ENCODE assay signal across 8 mouse cellular contexts in genomic region chr13:59554772-59555505, GRCm38 (mm10). TPM values are rescaled to one million over a fixed set of nuclear protein-coding genes. Genes with fewer than 3 reads are reported as not detected.
DNase-seq lines count a peak whose midpoint lies in the region; ATAC-seq lines count a peak whose summit lies in the region.

No protein-coding gene starts in this region.

- no peaks in the 10 kb centered on the region for H3K27me3 ChIP-seq in forebrain, embryonic 13.5 days
- H3K27me3 ChIP-seq in forebrain, embryonic 10.5 days (ENCODE audit: poor library complexity, severe bottlenecking) = no peaks in the 10 kb centered on the region
- no peaks in the 10 kb centered on the region for H3K27me3 ChIP-seq in hindbrain, embryonic 15.5 days
- no peaks in the 10 kb centered on the region for H3K27me3 ChIP-seq in splenic B cell, adult 2 months (ENCODE audit: control insufficient read depth, insufficient read depth, low read length, poor library complexity, severe bottlenecking)

- peak overlapping the region; percentile 94 for H3K4me2 ChIP-seq in forebrain, embryonic 13.5 days
- peak overlapping the region; percentile 84 for H3K4me2 ChIP-seq in hindbrain, embryonic 15.5 days

- peak overlapping the region; percentile 9; the same call in 1 of the 2 replicates for H3K9ac ChIP-seq in forebrain, embryonic 13.5 days
- 0 out of 2 replicates have a peak overlapping the region, but pooled peaks have one; percentile 11 for H3K9ac ChIP-seq in hindbrain, embryonic 15.5 days

- DNase-seq in forebrain, embryonic 10.5 days (ENCODE audit: extremely low spot score, low spot score) = no peak
- DNase-seq in lung, postnatal 4 days = peak; percentile 18 to 44
- no peak for DNase-seq in lung, postnatal 36 days
- peak; percentile 26 for DNase-seq in splenic B cell, adult 2 months (ENCODE audit: low read depth, low spot score)
- no peak for DNase-seq in layer of hippocampus, postnatal 36 days

- no peaks in the 10 kb centered on the region for H3K9me3 ChIP-seq in forebrain, embryonic 13.5 days (replicated peaks)
- H3K9me3 ChIP-seq in forebrain, embryonic 10.5 days = no peaks in the 10 kb centered on the region
- no peaks in the 10 kb centered on the region for H3K9me3 ChIP-seq in hindbrain, embryonic 15.5 days

- no peaks in the 10 kb centered on the region for H3K36me3 ChIP-seq in forebrain, embryonic 13.5 days (ENCODE audit: poor library complexity, severe bottlenecking)
- no peaks in the 10 kb centered on the region for H3K36me3 ChIP-seq in forebrain, embryonic 10.5 days (replicated peaks)
- no peaks in the 10 kb centered on the region for H3K36me3 ChIP-seq in hindbrain, embryonic 15.5 days
- H3K36me3 ChIP-seq in splenic B cell, adult 2 months (ENCODE audit: control insufficient read depth, insufficient read depth, low read length, poor library complexity, severe bottlenecking) = no peaks in the 10 kb centered on the region

- H3K4me1 ChIP-seq in forebrain, embryonic 13.5 days = peaks cover 19% of the 10 kb centered on the region
- peaks cover 28% of the 10 kb centered on the region for H3K4me1 ChIP-seq in forebrain, embryonic 10.5 days
- H3K4me1 ChIP-seq in hindbrain, embryonic 15.5 days (replicated peaks) = peaks cover 44% of the 10 kb centered on the region

- 0 out of 2 replicates have a peak overlapping the region, but pooled peaks have one; percentile 0 for H3K4me3 ChIP-seq in forebrain, embryonic 13.5 days
- H3K4me3 ChIP-seq in forebrain, embryonic 10.5 days = no peak overlapping the region
- peak overlapping the region; percentile 76 for H3K4me3 ChIP-seq in hindbrain, embryonic 15.5 days

- ATAC-seq in forebrain, embryonic 13.5 days = no peak
- no peak for ATAC-seq in hindbrain, embryonic 15.5 days (ENCODE audit: low FRiP score, low read depth)
- no peak for ATAC-seq in monocyte, adult 5-6 weeks (replicated peaks; ENCODE audit: insufficient number of reproducible peaks, low FRiP score, low TSS enrichment, poor library complexity, severe bottlenecking)

- 85% methylated on average over 17 of the region's 17 CpGs for WGBS in forebrain, embryonic 13.5 days
- 82% methylated on average over 17 of the region's 17 CpGs for WGBS in forebrain, embryonic 10.5 days
- WGBS in hindbrain, embryonic 15.5 days = 73% methylated on average over 17 of the region's 17 CpGs

- no peak overlapping the region for H3K27ac ChIP-seq in forebrain, embryonic 13.5 days
- H3K27ac ChIP-seq in forebrain, embryonic 10.5 days = no peak overlapping the region
- no peak overlapping the region for H3K27ac ChIP-seq in hindbrain, embryonic 15.5 days (replicated peaks)

RNA-seq across cellular contexts. Expression of gene Agtpbp1, which starts 30.1 kb away (rescaled TPM):
- 30.1 and 35.7 TPM in 2 replicates for polyA plus RNA-seq in forebrain, embryonic 13.5 days (2015; fragmentation: Nextera tagmentation; extraction: Ambion mirVana)
- polyA plus RNA-seq in forebrain, embryonic 10.5 days (2016; fragmentation: Nextera tagmentation; extraction: Ambion mirVana) = 12.6 and 13.6 TPM in 2 replicates
- polyA plus RNA-seq in hindbrain, embryonic 15.5 days (2015; fragmentation: Nextera tagmentation; extraction: Ambion mirVana) = 65.9 and 67.6 TPM in 2 replicates
- total RNA-seq in layer of hippocampus, postnatal 36 days (2021) = 100 to 1,000 TPM; 347 to 388 TPM
- 36.3 to 81.8 TPM (median 81.6 TPM) in 3 replicates for total RNA-seq in monocyte, adult 5-6 weeks (2017)

RNA-seq across cellular contexts. Expression of gene Naa35, which starts 30.1 kb away (rescaled TPM):
- polyA plus RNA-seq in forebrain, embryonic 13.5 days (2015; fragmentation: Nextera tagmentation; extraction: Ambion mirVana) = 156 and 179 TPM in 2 replicates
- polyA plus RNA-seq in forebrain, embryonic 10.5 days (2016; fragmentation: Nextera tagmentation; extraction: Ambion mirVana) = 116 and 117 TPM in 2 replicates
- 120 and 126 TPM in 2 replicates for polyA plus RNA-seq in hindbrain, embryonic 15.5 days (2015; fragmentation: Nextera tagmentation; extraction: Ambion mirVana)
- 100 to 1,000 TPM; 104 to 106 TPM for total RNA-seq in layer of hippocampus, postnatal 36 days (2021)
- 23.8 to 64.8 TPM (median 30.9 TPM) in 3 replicates for total RNA-seq in monocyte, adult 5-6 weeks (2017)

Comparison
In these comparisons a context has a peak if more than half of its experiments do, and no peak if none do; other contexts are left out.
1. DNase-seq: peak in lung, postnatal 4 days (2 of 2) and splenic B cell, adult 2 months (single experiment); none in forebrain, embryonic 10.5 days (single experiment), lung, postnatal 36 days (single experiment) and layer of hippocampus, postnatal 36 days (0 of 2).